Mouse (Mus musculus) left cerebral cortex, postnatal 4 days (tissue): Measurements from ENCODE around the gene Wfdc15a. TPM values are rescaled to one million over a fixed set of nuclear protein-coding genes. Genes with fewer than 3 reads are reported as not detected.
"Not testable (repeated sequence)": the region's sequence is repeated elsewhere in the genome, so short reads cannot be mapped to it uniquely, and the experiment has no call there.

Experiments used
- DNase-seq: peaks from one replicate; pipeline ENCODE4 v3.0.0-alpha.2; 2022
- intact Hi-C: fragments of 180-260 bp; cut with DNase I; formaldehyde crosslinking; loops from one replicate; pipeline ENCODE4 v1.15.1; 2025
- total RNA-seq, 2 experiments: library from RNA; stranded (reverse); gene quantifications; 2 replicates each; pipeline ENCODE4 v1.2.3; 2021

The Wfdc15a gene
- not detected for total RNA-seq

DNA sequence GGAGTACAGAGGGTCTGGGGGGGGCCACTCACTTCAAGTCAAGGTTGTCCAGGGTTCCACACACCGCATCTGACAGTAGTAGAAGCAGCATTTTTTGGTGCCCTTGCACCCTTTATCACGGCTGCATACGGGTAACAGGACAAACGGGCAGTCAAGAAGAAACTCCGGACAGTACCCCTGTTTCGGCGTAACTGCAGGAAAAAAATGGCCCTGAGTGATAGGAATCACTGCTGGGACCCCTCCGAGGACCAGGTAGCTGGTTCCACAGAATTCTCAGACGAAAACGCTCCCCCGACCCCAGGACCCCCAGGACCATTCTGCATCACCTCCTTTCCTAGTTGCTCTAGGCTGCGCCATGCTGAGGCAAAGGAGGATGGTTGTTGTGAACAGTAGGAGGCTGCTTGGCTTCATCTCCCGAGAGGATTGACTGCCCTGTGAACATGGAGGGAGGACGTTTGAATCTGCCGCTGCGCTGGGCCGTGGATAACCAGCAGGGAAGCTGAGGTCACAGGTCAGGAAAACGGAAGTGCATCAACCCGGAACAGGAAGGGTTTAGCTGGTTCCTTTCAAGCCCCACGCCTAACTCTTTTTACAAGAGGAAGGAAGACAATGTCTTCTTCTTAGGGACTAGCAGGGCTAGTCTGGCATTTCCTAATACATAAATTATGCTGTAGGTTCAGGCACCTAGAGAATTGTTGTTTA is at the start of gene Wfdc15a:
TSS of gene Wfdc15a (minus strand) at position 505 of the 702 bp plus-strand sequence.
- intact Hi-C loops, result no loop called here
- DNase-seq, result no peak

DNA sequence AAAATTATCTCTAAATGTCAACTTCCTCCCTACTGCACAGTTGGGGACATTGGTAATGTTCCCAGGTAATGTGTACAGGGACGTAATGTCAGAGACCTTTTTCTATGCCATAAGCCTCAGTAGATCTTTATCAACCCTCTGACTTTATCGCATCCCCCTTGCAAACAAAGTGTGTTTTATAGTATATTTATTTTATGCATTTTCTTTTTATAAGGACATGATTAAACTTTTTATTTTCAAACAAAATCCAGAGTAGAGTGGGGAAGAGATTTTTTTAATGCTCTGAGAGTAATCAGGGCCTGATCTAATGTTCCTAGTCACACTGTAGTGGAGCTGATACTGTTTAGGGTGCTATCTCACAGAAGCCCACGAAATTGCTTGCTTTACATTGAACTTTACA is 38.4 kb upstream of the Wfdc15a start, which contains the start of gene Svs2:
TSS of gene Svs2 (minus strand) at position 101 of the 400 bp plus-strand sequence.
- no peak for DNase-seq

DNA sequence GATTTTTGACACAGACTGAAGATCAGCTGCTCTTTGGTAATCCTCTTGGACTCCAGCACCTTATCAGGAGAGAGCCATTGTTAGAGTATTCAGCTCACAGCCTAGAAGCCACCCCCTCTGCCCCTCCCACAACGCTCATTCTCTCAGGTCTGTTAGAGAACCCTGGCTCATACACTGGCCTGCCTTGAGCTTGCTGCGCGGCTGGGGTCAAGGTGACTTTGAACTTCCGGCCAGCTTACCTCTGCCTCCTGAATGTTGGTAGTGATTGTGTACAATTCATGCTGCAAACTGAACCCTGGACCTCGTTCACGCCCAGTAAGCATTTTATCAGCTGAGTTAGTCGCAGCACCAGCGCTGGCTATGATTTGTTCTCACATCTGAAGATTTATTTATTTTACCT is 32.7 kb upstream of the Wfdc15a start:
- DNase-seq, result no peak
- intact Hi-C loops, result no loop called here

More for the DNA sequence above, 38.4 kb upstream of the Wfdc15a start, which contains the start of gene Svs2:
- intact Hi-C loops, result no loop called here

DNA sequence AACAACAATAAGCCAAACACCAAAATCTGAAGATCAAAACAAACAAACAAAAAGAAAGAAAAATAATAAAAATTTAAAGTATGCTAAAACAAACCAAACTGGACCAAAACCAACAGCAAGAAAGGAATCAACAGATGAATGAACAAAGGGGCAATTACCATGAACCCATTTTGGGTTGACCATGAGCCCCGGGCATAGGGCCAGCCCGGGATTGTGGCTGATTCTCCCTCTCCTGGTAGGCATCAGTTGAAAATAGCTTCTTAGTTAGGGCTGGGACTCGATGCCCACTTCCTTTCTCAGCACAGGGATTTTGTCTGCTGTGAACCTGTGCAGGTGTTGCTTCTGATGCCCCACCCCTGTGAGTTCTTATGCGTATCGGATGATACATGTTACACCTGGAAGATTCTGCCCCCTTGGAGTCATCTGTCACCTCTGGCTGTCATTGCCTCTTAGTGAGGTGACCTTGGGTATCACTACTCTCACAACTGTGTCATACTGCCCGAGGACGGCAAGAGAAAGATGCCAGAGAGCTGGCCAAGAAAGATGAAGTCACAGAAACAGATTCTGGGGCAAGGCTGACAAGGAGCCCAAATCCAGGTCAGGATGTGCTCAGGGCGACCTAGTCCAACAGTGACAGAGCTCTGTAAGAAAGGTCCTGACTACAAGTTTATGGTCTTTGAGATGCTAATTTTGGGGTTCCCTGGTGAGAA is 28.6 kb upstream of the Wfdc15a start:
- intact Hi-C loops, result no loop called here
- DNase-seq, result no peak

DNA sequence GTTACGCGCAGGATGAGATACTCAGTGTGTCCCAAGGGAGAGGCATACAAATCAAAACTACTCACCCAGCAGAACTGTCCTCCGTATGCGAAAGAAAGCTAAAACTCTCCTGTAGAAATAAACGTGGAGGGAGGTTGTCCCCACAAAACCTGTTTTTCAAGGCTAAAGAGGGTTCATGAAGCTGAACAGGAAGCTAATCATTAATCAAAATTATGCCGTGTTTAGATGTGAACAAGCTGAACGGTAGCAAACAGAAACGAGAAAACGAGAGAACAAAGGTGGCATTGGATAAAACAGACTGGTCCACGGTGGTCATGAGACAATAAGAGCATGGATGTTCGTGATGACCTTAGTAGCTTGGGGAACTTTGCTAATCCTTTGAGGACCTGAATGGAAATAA is 21.6 kb upstream of the Wfdc15a start, which contains the start of gene Wfdc15b:
TSS of gene Wfdc15b (minus strand) at position 139 of the 400 bp plus-strand sequence.
- no peak for DNase-seq
- intact Hi-C loops, result no loop called here

DNA sequence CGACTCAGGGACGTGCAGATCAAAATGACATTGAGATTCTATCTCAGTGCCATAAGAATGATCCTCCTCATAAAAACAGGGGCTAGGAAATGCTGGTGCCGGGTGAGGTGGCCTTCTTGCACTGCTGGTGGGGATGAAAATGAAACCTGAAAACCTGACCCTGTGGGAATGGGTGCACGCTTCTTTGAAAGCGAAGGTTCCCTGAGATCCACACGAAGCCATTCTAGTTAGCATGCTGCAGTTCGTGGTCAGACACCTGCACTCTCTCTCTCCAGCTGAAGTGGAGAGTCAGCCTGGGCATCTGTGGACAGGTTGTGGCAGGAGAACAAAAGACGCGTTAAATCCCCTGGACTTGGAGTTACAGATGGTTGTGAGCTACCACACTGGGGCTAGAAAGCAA is 19.4 kb upstream of the Wfdc15a start:
- no peak for DNase-seq
- intact Hi-C loops, result no loop called here

DNA sequence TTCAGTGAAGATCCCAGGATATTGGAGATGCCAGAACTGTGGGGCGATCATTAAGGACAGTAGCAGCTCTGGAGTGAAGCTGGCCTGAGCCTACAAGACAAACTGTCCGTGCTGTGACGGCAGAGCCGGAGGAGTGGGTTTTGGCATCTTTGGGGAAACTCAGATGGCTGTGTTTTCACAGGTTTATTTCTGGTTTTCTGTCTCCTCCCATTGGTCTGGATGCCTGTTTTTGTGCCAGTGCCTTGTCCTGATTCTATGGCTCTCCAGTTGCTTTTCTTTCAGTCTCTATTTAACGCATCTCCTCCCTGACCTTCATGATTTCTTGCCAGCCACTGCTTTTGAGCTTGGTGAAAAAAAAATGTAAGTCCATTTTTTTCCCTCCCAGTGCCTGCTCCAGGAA is 12.8 kb upstream of the Wfdc15a start:
- no peak for DNase-seq
- intact Hi-C loops, result no loop called here

DNA sequence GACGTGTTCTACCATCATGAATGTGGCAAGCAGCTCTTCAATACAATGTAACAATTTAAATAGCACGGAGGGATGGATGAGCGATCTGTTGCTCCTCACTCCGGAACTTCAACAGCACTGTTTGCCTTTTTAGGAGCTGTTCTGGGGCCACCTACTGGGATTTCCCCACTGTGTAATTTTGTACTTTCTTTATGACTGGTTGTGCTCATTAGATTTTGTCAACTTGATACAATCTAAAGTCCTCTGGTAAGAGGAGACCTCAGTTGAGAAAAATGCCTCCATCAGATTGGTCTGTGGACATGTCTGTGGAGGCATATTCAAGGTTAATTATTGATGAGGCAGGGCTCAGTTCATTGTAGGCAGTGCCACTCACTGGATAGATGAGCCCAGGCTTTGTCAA is 11.0 kb upstream of the Wfdc15a start:
- no peak for DNase-seq
- intact Hi-C loops, result no loop called here

DNA sequence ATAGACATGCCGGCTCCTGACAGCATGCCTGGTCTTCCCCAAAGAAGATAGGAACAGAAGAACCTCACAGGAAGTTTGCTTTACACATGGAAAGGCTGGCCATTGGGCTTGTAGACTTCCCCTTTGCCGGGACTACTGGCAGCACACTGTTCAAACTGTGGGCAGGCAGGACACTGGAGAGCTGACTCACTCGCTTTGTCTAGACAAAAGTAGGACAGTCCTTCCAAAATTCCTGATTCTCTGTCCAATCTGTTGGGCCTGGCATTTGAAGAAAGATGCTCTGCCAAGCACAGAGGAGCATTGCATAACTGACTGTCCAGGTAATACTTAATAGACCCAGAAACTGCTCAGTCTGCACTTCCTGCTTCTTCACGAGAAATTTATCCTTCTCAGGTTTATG is 6.7 kb upstream of the Wfdc15a start:
- DNase-seq, result no peak
- intact Hi-C loops, result no loop called here

DNA sequence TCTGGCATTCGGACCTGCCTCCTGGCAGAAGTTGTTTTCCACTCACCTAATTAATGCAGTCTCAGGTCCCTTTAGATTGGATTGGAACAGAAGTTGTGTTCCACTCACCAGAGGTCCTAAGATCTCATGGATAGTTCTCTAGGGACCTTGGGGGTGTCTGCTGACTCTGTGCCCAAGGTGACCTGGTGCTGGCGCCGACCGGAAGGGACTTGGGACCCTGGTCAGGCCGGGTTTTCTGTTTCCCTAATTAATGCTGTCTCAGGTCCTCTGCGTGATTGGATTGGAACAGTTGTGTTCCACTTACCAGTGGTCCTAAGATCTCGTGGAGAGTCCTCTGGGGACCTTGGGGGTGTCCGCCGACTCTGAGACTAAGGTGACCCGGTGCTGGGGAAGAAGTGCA is 6.1 kb upstream of the Wfdc15a start:
- DNase-seq, intact Hi-C loops: not testable (repeated sequence)

DNA sequence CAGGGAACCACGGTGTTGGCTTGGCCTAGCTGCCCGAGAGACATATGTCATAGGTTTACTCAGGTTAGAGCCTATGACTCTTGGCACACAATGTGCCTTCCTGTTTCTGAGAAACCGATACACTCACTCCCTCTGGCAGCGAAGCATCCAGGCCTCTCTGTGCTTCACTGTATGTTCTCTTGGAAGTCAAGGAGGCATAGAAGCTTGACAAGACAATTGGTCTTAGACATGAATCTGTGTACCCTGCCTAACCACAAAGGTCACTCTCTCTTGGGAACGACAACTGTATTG is 3.3 kb downstream of the Wfdc15a start:
- DNase-seq, result no peak
- intact Hi-C loops, result no loop called here

DNA sequence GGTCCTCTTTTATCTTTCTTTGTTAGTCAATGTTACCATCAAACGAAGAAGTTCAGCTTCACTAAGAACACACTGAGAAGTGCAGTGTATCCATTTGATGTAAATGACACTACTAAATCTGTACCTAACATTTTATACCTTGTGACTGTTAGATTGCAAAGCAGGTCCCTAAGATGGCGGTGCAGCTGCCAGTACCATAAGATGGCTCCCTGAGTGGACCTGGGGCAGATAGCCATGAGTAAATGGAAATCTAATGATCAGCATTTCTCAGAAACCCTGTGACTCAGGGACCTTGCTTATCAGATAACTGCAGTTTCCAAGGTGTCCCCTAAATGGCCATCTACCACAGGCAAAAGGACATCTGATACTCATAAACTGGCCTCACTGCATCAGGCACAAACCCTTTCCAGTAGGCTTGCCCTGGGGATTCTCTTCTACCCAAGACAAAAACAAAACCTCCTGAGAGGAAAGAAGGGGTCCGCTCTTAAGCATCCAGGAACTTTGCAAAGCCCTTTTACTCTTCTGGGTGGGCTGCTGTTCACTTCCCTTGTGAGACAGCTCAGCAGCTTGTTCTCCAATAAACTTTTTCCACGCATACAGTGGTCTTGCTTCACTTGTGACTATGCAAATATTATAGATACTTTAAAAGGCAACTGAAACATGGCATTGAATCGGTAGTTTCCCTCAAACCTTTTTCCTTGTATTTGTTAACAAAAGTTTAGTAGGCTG is 3.8 kb downstream of the Wfdc15a start:
- intact Hi-C loops, result no loop called here
- no peak for DNase-seq

DNA sequence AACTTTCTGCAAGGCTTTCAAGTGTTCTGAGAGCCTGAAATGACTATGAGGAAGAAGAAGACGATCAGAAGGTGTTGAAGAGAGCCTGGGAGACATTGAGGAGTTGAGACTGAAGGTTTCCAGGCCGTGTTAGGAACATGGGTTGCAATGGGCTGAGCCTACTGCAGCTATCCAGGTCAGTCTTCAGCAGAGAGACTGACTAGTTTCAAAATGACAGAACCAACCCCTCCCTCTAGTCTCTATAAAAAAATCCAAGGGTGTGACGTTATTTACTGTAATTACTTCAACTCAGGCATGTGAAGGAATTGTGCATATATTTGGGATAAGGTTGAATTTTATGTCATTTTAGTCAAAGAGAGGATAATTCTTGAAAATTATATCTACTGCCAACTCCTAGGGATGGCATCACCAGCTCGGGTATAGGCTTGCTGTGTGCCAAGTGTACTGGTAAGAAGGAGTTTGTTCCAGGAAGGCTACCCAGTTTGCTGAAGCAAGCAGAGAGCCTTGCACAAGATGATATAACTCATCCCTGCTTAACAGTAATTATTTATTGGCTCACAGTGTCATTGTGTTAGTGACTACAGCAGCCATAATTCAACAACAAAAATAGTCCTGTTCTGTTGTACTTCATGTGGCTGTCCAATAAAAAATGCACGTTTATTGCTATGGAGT is 4.8 kb downstream of the Wfdc15a start:
- DNase-seq, result no peak
- intact Hi-C loops, result no loop called here

DNA sequence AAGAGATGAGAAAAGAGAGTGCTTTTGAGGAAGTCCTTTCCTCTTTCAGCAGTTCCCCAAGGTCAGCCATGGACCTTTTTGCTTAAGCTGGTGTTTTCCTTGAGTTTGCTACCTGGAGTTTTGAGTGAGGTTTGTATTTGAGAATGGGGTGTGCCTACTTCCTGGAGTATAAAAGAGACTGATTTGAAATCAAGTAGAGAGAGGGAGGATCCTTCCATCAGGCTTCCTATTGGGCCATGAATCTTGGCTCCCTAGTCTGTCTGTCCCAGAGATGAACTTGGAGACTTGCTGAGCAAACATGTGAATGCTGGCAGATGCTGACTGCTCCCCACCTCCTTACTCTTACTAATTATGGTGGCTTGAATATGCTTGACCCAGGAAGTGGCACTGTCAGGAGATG is 7.7 kb downstream of the Wfdc15a start:
- no peak for DNase-seq
- intact Hi-C loops, result no loop called here

DNA sequence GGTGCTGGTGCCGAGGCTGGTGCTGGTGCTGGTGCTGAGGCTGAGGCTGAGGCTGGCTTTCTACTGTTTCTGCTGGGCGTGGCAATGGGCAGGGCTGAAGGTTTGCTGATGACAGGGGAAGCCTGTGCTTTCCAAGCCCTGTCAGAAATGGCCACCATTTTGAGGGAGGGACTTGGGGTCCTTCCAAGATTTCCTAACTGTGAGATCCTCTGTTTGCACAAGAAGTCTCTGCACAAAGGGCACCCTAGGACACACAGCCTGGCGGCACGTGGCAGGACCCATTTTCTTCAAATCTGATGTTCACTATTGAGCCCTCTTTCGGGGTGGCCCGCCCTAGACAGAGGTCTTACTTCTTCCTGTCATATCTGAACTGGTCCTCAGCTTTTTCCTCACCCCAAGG is 9.4 kb downstream of the Wfdc15a start, which contains the start of gene Wfdc12:
TSS of gene Wfdc12 (minus strand) at position 33 of the 400 bp plus-strand sequence.
- no peak for DNase-seq
- intact Hi-C loops, result no loop called here

DNA sequence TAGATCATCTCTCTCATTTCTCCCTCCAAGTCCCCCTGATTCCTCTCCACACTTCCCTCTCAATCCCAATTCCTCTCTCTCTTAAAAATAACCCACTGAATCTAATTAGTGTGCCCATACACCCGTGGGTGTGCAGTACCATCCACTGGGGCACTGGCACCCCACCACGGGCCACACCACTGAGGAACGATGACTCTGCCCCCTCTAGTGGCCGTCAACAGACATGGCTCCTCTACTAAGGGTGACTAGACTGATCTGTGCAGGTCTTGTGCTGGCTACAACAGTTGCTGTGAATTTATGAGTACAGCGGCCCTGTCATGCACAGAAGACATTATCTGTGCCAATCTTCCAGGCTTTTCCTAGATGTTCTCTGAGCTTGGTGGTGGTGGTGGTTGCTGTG is 11.2 kb downstream of the Wfdc15a start:
- intact Hi-C loops, result no loop called here
- no peak for DNase-seq

DNA sequence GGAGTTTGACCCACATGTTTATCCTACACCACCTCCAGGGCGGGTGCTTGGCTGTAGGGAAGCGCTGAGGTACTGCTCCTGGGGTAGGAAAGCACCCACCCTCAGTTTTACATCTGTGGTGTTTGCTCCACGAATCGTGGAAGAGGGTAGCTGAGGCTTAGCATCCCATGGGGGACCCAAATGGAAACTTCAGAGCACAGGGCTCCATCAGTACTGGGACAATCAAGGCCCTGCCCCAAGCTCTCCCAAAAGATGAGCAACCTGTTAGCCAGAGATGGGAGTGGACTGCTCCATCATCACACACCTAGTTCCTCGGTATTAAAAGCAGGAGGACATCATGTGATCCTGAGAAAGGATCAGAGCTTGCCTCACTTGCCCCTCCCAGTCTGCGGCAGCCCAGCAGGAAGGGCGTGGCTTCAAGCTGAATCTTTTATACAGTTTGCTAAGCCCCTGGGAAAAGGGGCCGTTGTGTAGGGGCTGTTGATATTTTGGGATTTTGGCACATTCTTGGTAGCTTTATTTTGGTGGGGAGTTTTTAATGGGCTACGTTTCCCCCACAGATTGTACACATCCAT is 15.7 kb downstream of the Wfdc15a start:
- intact Hi-C loops, result no loop called here
- DNase-seq, result no peak

DNA sequence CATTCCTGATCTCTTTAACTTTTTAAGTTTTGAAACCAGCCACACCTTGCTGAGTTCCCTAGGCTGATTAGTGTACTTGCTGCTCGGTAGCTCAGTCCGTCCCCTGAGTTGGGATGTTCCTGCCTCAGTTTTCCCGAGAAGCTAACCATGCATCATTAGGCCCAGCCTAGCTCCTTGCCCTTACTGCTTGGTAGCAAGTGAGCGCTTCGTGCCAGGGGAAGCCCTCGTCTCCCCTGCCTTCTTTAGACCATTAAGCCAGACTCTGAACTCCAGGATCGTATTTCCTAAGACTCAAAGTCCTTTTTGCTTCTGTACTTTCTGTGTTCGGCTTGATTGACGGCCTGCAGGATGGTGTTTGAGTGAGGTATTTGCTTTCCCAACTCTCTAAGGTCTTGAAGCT is 16.6 kb downstream of the Wfdc15a start:
- DNase-seq, result no peak
- intact Hi-C loops, result no loop called here

DNA sequence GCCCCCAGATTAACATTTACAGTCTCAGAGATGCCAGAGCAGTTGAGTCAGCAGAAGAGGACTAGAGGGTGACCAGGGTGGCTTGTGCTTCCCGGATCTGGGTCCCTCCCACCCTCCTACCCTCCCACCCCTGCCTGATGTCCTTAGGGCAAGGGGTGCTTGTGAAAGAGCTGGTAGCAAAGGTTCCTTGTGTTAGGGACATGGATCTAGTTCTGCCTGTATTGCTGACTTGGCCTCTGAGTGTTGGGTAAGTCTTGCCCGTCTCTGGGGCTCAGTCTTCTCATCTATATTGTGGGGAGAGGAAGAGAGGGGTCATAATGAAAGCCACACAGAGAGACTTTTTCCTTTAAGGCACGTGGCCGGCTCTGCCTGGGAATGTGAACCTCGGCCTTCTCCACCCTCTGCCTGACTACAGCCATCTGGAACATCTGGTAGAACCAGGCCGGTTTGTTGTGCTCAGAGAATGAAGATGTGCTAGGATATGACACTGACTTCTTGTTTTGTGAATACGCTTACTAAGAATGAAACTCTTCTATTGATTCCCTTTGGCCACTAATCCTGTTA is 17.2 kb downstream of the Wfdc15a start, which contains the start of gene Wfdc5:
TSS of gene Wfdc5 (minus strand) at position 51 of the 564 bp plus-strand sequence.
- intact Hi-C loops, result no loop called here
- DNase-seq, result no peak

DNA sequence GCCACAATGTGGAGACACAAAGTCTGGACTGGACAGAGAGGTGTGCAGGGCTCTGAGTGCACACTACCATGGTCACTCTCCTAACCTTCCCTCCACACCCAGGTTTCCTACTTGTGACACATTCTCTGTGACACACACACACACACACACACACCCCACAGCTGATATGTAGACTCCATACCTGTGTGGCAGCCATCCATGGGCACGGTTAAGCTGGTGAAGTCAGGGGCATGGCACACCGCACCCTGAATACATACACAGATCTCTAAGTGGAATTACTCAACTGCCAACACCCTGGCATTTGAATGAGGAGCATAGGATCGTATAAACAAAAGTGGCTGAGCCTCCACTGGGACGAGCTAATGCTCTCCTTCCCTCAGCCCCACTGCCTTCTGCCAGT is 19.2 kb downstream of the Wfdc15a start:
- intact Hi-C loops, result no loop called here

More for the DNA sequence above, 19.2 kb downstream of the Wfdc15a start:
- DNase-seq, result no peak
